Mouse (Mus musculus) retina, embryonic 14.5 days (tissue): ENCODE measurements around the gene Kif3a.

Experiments
- DNase-seq: peaks from one replicate; pipeline ENCODE4 v3.0.0-alpha.2; 2015; ENCODE audit warnings: low spot score

The Kif3a gene

GRCm38 (mm10) chr11:53616748-53617558, 49.8 kb downstream of the Kif3a start:
- DNase-seq, result no peak

DNA sequence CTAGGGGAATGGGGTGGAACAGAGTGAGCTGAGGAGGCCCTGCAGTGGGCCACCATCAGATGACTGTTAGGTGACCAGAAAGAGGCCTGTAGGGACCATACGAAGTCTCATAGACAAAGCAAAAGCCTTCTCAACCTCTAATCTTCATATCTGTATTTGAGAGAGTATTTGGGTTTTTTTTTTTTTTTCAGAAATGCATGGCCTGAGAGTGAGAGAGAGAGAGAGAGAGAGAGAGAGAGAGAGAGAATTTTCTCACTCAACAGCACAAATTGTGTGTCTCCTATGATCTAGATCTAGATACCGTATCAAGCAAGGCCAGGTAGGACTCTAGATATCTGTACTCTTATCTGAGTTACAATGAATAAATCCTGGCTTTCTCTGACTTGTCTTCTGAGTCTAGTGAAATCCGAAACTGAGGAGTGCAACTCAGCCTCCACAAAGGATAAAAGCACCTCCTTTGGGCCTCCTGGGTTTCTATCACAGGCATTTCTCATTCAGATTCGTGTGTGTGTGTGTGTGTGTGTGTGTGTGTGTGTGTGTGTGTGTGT, 50.5 kb downstream of the Kif3a start:
- no peak for DNase-seq

DNA sequence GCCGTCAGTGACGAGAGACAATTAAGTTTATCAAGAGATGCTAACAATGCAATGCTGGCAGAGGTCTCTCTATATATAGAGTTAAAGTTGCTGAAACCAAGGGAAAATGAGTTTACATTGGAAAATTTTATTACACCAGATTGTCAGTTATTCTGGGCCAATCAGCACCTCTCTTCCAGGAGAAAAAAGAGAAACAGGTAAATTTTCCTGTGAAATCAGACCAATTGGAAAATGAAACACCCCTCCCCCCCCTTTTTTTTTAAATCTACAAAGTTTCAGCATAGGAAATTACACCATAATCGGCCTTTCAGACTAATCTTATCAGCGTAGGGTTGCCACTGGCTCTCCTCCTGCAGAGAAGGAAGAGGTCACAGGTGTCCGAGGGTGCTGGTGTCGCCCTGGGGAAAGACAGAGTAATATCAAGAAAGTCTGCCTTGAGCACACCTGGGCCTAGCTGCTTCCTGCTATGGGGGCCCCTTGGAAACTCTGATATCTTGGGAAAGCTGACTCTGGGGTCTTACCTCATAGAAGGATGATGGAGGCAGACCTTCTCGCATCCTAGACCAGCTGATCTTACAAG, 51.5 kb downstream of the Kif3a start, which contains the start of gene Il4:
Il4 (minus strand) TSS at position 51 of the 580 bp plus-strand sequence.
- DNase-seq, result no peak

- DNase-seq, result no peak
Observed at GRCm38 (mm10) chr11:53619428-53619827, 52.2 kb downstream of the Kif3a start.

GRCm38 (mm10) chr11:53620094-53620493, 52.9 kb downstream of the Kif3a start:
- DNase-seq, result no peak

DNA sequence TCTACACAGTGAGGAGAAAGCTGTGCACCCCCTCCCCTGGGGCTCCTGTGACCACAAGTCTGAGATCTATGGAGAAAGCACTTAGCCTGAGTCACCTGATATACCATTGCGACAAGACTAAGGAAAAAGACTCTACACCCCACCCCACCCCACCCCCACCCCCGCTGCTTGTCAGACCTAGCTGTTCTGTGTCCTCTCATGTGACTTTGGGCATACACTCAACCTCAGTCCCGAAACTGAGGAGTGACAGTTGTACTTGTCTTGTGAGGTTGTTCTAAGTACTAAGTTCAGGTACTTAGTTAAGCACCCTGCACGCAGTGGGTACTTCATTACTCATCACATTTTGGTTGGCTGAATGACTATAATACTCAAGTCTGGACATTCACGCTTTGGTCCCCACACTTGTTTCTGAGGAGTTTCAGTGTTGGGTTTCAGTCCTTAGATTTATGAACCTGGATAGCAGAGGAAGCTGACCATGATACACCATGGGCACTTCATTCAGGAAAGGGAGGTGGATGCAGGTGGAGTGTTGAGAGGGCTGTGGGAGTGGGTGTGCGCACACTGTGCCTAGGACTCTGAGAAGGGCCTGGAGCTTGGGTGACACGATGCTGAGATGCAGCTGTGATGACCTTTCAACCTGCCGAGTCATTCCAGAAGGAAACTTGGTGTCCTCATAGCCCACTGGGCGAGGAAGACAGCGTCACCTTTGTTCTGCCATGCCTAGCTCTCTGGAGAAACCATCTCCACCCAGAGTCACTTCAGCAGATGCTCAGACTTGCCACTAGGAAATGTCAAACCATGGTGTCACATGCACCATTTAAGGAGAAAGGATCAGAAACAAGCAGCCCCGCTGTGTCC, 54.6 kb downstream of the Kif3a start:
- DNase-seq, result no peak

DNA sequence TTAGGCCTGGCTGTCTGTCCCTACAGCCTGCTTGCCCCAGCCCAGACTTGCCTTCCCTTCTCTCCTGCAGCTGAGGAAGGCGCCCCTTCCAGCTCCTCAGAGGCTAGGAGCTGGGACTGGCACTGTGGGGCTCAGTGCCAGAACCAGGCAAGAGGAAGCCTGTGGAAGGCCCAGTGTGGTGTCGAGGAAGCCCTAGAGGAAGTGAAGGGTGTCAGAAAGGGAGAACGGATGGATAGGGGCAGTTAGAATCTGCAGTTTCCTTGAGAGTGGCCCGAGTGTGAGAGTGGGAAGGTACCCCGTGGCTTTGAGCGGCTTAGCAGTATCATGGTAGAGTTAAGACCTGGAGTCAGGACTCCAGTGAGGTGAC, 55.2 kb downstream of the Kif3a start:
- no peak for DNase-seq

- DNase-seq, result no peak
Observed at GRCm38 (mm10) chr11:53623573-53623972, 56.4 kb downstream of the Kif3a start.

- DNase-seq, result no peak
Observed at GRCm38 (mm10) chr11:53624124-53624523, 56.9 kb downstream of the Kif3a start.

DNA sequence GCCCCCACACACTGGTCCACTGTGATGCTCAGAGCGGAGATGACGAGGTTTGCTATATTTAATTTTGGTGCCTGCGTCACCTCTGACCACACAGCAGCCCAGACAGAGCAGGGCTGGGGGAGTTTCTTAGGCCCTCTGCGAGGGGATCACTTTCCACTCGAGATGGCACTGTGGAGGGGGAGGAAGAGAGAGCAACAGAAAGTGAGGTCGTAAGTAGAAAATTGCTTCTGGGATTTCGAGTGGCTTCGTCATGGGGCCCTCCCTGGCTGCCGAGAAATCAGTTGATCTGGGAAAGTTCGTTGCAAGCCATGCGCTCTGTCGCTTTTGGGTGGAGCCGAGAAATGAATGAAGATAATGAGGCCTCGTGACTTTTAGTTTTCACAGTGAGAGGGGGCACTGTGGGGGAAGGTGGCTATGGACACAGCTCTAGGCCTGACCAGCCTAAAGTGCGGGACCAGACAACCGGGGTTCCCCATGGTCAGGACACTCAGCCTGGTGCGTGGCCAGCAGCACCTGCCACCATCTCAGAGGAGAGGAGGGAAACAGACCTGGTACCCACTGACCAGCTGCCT, 59.7 kb downstream of the Kif3a start:
- no peak for DNase-seq

GRCm38 (mm10) chr11:53627859-53628258, 60.7 kb downstream of the Kif3a start:
- peak; percentile 95 for DNase-seq

DNA sequence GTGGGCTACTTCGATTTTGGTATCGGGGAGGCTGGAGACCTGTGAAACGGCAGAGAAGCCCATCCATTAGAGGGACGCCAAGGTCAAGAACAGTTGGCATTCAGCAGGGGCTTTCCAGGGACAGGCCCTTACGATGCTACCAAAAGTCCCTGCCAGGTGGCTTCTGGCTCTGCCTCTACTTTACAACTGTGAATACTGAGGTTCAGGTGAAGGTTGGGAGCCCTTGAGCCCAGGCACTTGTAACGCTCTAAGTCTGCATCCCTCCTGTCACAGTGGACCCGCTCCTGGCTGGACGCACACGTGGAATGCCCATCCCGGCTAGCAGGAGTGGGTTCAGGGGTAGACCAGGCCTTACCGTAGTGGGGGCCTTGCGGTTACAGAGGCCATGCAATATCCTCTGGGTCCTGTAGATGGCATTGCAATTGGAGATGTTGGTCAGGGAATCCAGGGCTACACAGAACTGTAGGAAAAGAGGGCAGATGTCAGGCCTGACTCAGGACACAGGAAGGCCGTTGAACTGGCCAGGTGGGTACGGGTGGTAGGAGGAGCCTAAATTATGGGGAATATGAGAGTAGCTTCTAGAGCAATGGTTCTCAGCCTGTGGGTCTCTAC, 65.0 kb downstream of the Kif3a start:
- DNase-seq, result peak; percentile 73

GRCm38 (mm10) chr11:53633644-53634043, 66.5 kb downstream of the Kif3a start:
- no peak for DNase-seq

- DNase-seq, result no peak
Observed at GRCm38 (mm10) chr11:53634556-53634955, 67.4 kb downstream of the Kif3a start, which contains the start of gene Il13. Gene Il13 (minus strand): TSS chr11:53634702.

DNA sequence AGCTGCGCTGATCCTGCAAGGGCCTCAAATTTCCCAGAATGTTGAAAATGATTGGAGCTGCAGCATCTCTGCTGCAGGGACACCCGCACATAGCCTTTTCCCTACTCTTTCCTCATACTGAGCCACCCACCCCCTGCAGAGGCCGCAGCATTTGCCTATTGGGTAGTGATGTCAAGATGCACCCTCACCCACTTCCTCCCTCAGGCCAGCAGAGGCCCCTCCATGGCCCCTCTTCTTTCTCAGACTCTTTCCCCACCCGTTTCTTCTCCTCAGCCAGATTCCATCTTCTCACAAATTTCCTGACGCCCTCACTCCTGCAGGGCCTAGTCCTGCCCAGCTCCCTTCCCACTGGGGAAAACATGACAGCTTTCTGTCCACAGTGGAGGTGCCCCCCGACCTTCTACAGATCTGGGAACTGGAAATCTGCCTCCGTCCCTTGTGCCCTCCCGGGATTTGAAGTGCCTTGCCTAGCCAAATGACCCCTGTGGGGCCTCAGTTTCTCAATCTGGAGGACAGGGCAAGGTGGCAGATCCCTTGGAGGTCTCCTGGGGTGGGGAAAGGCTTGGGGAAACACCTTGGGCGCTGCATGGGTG, 68.5 kb downstream of the Kif3a start:
- no peak for DNase-seq

GRCm38 (mm10) chr11:53636183-53636646, 69.0 kb downstream of the Kif3a start:
- peak; percentile 28 for DNase-seq

DNA sequence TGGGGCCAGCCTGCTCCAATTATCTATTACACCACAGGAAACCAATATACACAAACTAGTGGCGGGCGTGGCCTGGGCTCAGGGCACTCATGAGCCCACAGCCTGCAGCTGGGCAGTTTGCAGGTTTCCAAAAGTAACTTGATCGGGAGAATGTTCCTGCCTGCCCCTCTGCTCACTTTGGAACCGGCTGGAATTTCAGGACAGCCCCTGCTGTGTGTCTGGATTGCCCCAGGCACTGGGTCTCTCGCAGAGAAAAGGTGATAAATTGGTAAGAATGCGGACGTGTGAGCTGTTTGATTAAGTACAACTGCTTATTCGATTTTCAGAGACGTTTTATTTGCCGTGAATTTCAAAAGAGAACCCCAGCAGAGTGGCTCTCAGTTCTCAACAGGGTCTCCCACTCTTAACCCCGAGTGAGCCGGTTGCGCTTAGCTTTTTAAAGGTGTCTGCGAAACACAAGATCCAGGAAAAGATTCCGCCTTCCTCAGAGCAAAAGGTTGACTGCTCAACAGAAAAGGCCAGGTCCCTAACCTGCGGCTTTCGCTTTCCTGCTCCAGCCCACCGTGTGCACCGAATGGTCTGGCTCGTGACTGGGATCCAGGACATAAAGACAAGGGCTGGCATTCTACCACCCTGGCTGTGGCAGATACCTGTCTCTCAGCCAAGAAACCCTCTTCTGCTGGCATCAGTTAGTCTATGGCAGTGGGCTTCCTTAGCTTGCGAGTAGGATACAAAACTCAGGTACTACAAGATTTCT, 70.0 kb downstream of the Kif3a start:
- DNase-seq, result no peak

DNA sequence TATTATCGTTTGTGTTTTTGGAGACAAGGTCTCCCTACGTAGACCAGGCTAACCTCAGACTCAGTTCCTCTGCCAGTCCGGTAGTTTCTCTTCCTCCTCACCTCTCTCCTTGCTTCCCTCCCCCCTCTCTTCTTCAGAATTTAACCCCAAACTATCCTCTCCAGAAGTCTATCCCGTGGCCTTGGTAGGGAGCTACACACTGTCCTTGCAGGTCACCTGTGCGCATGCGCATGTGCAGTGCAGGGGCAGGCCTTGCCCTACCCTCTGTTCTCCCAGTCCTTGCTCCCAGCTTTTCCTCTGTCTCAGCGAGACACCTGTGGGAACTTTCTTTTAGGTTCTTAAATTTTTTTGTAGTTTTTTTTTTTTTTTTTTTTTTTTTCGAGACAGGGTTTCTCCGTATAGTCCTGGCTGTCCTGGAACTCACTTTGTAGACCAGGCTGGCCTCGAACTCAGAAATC, 70.7 kb downstream of the Kif3a start:
- no peak for DNase-seq

- DNase-seq, result no peak
Observed at GRCm38 (mm10) chr11:53642744-53643279, 75.6 kb downstream of the Kif3a start.

GRCm38 (mm10) chr11:53644017-53644416, 76.8 kb downstream of the Kif3a start:
- DNase-seq, result no peak
